Mouse (Mus musculus) left cerebral cortex, adult 9 months (tissue): ENCODE results near the gene Chpf.

ENCODE experiments used
- DNase-seq, 2 experiments: peaks; one replicate each; pipeline ENCODE4 v3.0.0; 2022; ENCODE audit warnings: low spot score in 2 of 2

The Chpf gene

DNA sequence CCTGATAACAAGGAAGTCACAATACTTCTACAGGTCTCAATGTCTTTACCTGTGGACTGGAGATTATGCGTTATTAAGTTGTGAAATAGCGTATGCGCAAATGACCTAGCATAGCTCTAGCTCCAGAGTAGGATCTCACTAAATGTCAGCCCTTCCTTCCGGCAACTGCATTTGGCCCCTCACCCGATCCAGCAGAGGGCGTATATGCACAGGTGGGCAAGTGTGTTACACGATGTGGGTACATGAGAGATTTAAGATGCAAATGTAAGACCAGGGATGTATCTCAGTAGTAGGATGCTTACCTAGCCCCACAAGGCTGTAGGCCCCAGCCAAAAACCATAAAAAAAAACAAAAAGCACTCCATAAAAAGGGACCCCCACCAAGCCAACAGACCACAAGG, 20.3 kb upstream of the Chpf start:
- DNase-seq = no peak

- no peak for DNase-seq
Measured at GRCm38 (mm10) chr1:75498897-75499296, 19.8 kb upstream of the Chpf start.

DNA sequence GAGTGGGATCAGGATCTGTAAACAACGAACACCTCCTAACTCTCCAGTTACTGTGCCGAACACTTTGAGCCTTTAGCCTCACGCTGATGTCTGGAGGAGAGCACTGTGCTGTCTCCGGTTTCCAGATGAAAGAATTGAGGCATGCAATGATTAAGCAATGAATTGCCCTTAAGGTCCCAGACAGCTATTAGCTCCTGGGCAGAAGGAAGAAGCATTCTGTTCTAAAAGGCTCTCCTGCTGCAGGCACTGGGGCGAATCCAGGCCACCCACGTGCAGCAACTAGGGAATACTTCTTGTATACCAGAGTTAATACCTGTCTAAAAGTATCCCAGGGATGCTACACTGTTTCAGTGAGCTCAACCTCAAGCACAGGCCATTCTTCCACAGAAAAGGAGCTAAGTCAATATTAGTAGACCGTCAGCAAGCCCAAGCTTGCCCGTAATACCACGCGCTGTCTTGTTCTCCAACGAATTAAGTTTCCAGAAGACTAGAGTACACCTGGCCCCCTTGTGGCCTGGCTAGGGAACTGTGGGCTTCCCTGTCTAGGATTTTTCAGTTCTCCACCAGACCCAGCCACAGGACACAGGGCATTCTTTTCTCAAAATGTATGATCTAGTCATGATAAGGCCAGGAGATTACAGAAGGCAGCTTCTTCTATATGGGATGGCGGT, 15.9 kb upstream of the Chpf start:
- DNase-seq = no peak

DNA sequence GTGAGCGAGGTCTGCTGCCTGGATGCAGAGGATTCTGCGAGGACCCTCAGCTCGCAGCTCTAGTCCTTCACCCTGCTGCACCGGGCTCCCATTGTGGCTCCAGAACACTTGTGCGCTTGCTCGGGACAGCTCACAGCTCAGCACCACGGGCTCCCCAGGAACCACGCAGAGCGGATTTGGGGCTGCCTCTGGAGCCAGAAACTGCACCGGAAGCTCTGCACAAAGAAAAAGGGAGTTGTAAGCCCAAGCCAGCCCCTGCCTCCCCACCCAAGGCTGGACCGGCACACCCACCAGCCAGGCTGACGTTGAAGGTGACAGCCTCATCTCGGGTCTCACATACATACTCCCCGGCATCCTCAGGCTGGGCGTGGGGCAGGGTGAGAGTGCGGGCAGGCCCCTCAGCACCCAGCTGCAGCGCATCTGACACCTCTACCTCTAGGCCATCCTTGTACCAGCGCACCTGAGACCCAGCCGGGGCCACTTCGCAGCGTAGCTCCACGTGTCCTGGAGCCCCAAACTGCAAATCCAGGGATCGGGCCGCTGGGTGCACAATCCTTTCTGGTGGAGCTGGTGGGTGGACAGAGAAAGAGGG, 13.6 kb upstream of the Chpf start:
- DNase-seq = no peak

- no peak for DNase-seq
Measured at GRCm38 (mm10) chr1:75490785-75491551, 11.9 kb upstream of the Chpf start.

DNA sequence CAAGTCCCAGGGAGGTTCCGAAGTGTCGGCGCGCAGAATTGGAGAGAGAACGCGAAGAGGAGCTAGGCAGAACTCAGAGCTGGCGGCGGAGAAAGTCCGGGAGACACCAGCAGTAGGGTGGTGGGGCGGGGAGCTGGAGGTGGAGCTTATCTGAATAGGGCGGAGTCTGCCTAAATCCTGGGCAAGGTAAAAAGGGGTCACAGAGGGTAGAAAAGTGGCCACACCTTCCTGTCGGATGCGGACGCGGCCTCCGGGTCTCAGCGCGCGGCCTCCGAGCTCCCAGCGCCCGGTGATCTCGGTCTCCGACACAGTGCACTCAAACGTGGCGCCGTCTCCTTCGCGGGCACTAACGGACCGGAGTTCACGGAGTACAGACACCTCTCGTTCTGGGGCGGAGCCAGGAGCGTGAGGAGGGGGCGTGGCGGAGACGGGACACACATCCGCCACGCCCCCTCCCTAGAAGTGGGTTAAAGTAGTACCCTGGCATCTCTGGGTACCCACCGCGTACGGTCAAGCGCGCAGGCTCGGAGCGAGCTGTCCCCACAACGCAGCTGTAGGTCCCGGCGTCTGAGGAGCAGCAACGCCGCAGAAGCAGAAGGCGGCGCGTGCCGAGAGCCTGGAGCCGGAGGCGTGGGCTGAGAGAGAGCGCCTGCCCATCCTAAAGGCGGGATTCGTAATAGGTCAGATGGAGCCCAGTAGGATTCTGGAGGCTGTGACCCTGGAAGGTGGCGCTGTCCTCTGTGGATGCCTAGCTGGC, 8.5 kb upstream of the Chpf start:
- peak in 1 of 2 experiments; percentile 67 for DNase-seq

DNA sequence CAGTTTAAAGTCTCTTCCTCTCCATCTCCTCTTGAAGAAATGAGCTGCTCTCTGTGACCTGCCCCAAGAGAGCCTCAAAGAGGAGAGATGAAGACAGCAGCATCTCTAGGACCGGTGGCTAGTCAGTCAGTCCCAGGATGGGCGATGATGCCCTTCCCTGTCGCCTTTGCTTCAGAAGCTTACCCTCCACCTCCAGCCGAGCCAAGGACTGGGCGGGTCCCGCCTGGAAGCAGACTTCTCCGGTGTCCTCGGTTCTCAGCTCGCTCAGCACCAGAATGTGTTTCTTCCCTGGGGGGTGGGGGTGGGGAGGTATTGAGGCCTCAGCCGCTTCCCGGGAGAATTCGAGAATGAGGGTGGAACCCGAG, 7.9 kb upstream of the Chpf start:
- DNase-seq = no peak

- peak in 1 of 2 experiments; percentile 31 for DNase-seq
Measured at GRCm38 (mm10) chr1:75486561-75486960, 7.5 kb upstream of the Chpf start.

DNA sequence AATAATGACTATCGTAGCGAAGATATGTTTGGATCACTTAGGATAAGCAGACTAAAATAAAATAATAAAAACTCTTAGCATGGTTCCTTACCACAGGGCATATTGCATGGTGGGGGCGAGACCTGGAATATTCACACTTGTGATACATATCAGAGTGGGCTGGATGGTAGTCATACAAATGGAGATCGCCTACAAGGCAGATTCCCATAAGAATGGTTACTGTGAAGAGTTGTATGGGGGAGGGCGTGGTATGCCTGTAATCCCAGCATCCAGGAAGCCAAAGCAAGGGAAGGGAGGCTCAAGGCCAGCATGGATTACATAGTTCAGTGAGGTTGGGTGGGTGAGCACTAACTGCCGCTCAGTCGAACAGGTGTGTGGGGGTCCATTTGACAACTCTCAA, 1.6 kb upstream of the Chpf start:
- no peak for DNase-seq

GRCm38 (mm10) chr1:75480036-75480435, 929 bp upstream of the Chpf start:
- DNase-seq = no peak

DNA sequence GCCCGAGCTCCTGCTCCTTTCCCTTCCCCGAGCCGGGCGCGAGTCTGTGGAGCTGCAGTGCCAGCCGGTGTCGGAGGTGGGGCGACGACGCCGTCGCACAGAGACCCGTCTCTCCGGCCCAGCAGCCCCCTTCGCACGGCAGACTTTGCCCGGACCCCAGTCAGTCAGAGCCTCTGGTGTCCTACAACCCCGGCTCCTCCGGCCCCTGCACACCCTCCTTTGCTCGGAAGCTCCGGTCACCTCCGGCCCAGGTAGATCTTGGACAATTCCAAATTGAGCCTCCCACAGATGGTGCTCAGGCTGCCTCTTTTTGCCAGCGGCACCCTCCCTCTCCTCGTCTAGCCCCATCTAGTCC, 505 bp upstream of the Chpf start:
- no peak for DNase-seq

DNA sequence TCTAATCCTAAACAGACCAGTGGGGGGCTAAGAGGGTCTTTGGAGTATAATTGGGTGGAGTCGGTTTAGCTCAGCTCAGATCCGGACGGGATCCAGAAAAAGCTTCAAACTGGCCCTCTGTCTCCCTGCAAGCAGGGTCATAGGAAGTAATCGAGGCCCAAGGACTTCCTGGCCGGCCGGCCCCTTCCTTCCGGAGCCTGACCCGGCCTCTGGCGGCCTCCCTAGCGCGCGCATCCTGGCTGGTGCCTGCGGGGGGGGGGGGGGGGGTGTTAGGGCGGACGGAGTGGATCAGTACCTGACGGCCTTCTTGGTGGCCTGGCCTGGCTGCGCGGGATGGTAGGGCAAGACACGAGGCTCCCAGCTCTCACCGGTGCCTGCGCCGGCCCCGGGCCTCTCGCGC, 610 bp downstream of the Chpf start:
- DNase-seq = no peak

GRCm38 (mm10) chr1:75477966-75478290, 1.2 kb downstream of the Chpf start:
- no peak for DNase-seq

GRCm38 (mm10) chr1:75477264-75477965, 1.7 kb downstream of the Chpf start:
- peak in 1 of 2 experiments; percentile 85 for DNase-seq

DNA sequence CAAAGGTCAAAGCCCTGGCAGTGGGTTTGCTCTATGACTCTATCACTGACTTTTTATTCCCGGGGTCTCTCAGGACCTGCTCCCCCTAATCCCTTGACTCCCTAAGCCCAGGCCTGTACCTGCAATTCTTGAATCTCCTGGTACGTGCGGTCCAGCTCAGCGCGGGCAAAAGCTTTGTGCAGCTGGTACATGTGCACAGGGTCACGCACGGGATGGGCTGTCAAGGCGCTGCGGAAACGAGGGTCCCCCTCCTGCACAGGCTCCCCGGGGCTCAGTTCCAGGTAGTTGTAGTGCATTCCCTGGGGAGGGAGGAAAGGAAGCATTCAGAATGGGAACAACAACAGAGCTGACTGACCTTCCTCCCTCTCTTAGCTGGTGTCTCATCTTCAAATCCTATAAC, 2.7 kb downstream of the Chpf start:
- no peak for DNase-seq

DNA sequence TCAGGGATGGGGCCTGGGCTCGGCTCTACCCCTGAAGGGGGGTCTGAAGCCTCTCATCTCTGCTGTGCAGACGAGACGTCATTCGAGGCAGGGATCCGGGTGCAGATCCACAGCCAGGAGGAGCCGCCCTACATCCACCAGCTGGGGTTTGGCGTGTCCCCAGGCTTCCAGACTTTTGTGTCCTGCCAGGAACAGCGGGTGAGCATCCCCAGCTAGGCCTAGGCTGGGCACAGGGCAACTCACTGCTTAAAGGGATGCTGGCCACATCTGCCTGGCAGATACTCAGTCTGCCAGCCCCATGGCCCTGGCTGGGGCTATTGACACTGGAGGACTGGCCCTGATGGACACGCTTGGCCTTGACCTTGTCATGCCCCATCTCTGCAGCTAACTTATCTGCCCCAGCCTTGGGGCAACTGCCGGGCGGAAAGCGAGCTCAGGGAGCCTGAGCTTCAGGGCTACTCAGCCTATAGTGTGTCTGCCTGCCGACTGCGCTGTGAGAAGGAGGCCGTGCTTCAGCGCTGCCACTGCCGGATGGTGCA, 9.8 kb downstream of the Chpf start:
- no peak for DNase-seq

- peak in 1 of 2 experiments; percentile 88 for DNase-seq
Measured at GRCm38 (mm10) chr1:75467215-75467927, 11.7 kb downstream of the Chpf start.

DNA sequence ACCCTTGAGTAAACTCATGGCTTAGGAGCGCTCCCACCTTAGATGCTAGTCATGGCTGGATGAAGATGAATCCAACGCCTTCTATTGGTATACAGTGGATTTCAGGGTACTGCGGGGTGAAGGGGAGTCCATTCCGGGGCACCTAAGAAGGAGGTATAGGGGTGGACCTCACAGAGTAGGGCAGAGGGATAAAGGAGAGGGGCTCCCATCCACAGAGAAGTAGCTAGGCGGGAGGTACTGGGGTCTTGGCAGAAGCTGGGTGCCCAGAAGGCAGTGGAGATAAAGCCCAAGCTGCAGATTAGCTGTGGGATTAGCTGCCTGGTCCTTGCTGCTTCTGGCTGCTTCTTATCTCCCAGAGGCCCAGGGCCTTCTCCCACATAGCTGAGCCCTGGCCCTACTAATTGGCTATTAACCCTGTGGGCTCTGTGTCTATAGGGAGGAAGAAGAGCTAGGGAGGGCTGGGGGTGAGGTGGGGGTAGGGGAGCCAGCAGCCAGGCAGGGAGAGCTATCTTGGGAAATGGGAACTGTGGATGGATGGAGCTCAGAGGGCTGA, 15.4 kb downstream of the Chpf start:
- no peak for DNase-seq

DNA sequence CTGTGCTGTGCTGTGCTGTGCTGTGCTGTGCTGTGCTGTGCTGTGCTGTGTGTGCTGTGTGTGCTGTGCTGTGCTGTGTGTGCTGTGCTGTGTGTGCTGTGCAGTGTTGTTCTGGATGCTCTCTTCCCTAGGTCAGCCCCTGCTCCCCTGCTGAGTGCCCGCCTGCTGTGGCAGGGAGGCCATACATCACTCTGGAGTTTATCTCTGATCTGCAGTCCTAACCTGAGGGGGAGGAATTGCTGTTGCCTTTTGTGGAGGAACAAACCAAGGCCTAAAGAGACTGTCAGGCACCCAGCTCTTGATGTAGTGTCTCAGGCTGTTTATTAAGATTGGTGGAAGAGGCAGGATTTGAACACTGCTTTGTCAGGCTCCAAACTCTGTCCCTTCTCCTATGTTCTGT, 16.5 kb downstream of the Chpf start:
- DNase-seq = no peak

DNA sequence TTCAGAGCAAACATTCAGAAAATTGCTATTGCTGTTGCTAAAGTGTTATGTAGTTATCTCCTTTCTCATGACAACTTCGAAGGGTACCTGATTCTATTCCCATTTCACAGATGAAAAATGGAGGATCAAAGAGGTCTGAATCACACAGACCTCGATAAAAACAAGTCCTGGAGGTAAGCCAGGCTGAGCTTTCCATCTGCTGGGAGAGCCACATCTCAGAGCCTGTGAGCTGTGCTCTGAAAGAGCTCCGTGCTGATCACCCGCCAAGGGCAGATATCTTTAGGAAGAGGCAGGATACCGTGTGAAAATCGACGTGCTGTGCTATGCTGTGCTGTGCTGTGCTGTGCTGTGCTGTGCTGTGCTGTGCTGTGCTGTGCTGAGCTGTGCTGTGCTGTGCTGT, 18.8 kb downstream of the Chpf start:
- DNase-seq = no peak
